Mouse (Mus musculus): ENCODE data around the gene Grifin. TPM values are rescaled to one million over a fixed set of nuclear protein-coding genes. Genes with fewer than 3 reads are reported as not detected.

Gene Grifin
- polyA plus RNA-seq (2015; fragmentation: Nextera tagmentation; extraction: Ambion mirVana) = 13.1 and 21.2 TPM in 2 replicates

DNA sequence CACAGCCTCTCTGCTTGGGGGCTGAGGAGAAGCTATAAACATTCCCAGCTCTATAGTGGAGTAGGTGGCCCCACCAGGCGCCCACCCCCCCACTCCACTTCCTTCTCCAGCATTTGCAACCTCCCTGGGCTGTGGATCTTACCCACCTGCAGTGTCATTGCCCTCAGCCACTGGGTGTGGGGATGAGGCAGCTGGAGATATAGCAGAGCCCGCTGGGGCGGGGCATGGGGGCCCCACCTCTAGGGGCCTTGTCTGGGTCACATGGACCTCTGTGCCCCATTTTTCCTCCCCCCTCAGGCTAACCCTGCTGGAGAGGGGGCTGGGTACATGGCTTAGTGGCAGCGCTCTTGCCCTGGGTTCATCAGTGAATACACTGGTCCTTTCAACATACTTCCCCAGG is at the start of gene Grifin:
Grifin (minus strand) TSS at position 176 of the 400 bp plus-strand sequence.
- DNase-seq (ENCODE audit: low spot score) = peak; percentile 77

DNA sequence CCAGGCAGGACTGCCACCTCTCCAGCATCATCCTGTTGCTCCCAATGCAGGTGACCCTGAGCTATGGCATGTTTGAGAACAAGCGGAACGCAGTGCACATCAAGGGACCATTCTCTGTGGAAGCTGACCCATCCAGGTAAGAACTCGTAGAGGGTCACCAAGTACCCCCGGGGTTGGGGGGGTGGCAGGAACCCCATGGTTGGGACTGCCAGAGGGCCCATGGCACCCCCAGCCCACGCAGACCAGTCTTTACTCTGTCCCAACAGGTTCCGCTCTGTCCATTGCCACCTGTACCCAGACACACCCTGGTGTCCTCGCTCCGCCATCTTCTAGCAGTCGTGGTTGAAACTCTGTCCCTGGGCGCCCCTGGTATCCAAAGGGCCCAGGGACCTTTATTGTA is 49.3 kb upstream of the Grifin start:
- no peak for DNase-seq (ENCODE audit: low spot score)

DNA sequence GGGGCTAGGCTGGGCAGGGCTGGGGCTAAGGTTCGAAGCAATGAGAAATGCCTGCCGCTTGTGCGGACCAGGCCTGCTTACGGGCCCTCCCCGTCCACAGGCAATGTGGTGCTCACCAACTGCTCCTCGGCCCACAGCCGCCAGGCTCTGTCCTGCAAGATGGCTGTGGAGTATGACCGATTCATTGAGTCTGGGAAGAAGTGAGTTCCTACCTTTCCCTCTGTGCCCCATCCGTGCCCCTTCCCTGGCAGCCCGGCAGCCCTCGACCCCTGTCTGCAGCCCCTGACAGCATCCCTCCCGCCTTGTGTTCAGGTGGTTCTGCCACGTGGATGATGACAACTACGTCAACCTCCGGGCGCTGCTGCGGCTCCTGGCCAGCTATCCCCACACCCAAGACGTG is 47.3 kb upstream of the Grifin start:
- no peak for DNase-seq (ENCODE audit: low spot score)

DNA sequence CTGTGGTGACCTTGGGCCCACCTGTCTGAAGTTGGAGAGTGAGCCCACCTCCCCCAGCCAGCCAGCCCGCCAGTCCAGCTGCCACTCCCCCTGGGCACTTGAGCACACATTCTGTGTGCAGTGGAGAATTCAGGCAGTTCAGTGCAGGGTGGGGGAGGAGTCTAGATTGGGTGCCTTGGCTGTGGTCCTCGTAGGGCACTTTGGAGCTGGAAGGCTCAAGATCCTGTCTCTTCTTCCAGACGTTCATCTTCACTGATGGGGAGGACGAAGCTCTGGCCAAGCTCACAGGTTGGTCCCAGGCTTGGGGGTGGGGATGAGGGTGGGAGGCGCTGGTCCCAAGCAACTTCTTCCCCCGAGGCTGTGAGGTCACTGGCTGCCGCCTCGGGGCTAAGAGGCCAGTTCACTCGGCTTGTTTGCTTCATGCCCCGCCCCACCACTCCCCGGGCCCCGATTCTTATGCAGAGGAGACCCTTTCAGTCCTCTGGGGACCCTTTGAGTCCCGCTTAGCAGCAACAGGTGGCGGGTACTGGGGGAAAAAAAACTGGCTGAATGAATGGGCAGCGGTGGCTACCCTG is 46.8 kb upstream of the Grifin start:
- no peak for DNase-seq (ENCODE audit: low spot score)

DNA sequence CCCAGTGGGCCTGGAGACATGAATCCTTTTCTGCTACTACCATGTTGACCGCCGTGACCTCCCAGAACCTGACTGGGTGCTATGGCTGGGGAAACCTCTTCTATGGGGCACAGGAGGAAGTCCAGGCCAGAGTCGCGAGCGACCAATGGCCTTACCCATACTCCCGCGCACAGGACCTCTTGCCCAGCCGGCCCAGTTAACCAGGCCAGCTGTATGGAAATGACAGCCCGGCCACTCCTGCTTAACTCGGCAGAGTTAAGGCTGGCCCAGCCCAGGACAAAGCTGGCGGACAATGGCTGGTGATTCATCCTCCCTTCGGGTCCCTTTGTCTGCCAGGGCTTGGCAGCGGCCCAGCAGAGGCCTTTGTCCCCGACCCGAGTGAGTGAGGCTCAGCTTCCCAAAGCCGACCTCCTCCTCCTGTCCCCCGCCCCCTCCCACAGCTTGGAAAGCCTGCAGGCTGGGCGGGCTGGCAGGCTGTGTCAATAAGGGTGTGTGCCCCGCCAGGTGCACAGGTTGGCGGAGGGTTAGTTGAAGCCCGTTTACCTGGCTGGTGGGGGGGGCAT is 46.2 kb upstream of the Grifin start:
- DNase-seq (ENCODE audit: low spot score) = no peak

DNA sequence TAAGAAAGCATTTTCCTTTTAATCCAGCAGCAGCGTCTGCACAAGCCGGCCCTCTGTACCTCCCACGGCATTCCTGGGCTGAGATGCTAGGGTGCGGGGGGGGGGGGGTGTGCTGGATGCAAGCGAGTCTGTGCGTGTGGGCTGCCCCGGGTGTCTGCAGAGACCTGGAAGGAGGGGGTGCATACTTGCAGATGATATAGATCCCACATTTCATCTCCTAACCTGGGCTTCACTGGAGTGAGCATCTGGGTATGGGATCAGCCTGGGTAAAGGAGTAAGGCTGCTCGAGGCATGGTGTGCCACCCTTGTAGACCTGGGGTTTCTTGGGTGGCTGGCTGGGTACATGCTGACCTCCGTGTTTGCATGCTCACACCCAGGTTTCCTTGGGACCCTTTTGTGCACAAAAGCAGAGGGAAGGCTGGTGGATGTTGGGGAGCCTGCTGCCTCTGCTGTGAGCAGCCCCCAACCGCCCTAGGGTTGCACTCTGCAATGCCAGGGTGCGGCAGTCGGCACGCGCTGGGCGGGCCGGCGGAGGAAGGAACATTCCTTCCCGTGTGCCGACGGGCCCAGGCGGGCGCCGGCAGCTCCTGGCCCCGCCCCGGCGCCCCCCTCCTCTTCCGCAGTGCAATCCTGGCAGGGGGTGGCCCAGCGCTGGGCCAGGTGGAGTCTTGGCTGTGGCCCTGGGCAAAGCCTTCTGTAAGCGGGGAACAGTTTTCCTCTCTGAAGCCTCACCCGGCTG is 45.6 kb upstream of the Grifin start:
- DNase-seq (ENCODE audit: low spot score) = peak; percentile 44

DNA sequence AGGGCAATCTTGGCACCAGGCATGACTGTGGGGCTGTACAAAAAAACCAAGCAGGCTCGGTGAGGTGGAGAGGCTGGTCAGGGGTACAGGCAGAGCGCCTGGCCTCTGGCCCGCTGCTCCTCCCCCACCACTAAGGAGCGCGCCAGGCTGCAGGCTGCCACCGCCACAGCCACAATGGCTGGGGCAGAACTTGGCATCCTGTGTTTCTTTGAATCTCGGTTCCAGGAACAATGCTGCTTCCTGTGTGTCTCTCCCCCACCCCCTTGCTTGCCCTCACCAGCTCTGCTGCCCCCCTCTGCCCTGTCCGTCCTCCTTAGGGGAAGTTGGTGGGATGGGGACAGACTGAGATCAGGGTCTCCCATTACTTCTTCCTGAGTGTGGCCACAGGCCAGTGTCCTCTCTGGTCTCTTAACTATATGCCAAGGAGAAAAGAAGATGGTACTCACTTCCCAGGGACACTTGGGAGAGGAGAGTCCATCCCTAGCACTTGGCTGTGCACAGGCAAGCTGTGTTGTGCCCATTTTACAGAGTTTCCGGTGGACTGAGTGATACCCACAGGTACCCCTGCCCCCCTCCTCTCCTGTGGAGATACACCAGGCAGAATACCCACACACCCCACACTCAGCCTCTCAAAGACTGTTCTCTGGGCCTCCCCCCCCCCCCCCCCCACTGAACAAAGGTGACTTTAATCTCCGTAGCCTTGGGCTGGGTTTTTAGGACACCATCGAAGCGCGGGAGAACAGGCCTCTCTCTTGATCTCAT is 44.8 kb upstream of the Grifin start:
- DNase-seq (ENCODE audit: low spot score) = peak; percentile 41

DNA sequence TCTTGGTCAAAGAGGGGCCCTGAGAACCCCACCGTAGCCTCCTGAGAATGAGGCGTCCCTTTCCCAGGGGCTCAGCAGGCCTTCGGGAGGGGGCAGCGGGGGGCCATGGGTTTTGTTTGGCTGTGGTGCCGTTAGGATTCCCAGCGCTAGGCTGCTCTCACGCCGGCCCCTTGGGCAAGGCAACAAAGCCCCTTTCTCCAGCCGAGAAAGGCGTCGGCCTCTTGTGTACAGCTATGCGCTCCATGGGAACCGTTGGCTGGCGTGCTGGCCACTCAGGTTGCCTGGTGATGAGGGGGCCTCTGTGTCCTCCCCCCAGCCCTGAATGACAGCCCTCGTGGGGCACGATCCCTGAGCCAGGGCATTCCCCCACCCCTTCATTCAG is 43.8 kb upstream of the Grifin start:
- no peak for DNase-seq (ENCODE audit: low spot score)

DNA sequence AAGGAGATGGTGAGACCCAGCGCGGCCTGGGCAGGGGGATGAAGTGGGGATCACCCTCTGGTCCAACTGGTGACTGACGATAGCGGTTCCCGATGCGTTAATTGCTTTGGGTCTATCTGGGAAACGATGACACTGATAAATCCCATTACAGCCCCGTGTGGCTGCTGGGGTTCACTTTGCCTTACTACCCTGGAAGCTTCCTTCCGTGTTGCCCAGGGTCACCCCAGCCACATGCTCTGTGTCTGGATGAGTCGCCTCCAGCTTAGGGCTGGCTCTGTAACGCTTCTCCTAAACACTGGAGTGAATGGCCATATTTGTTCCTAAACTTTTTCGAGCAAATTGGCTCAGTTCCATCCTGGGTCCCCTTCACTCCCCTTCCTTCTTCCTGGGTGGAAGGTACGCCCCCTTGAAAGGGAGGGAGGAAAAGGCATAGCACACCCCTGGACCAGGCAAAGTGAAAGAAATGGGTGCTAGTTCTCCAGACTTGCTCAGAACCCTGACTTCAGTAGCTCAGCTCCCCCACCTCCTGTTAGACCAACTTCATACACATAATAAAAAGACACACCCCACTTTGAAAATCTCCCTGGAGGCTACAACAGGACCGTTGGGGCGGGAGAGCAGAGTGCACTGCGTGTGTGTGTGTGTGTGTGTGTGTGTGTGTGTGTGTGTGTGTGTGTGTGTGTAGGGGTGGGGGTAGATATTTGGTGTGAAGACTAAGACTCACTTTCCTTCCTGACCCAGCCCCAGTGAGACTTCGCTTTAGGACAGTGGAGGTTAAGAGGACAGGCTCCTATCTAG is 43.2 kb upstream of the Grifin start:
- peak; percentile 33 for DNase-seq (ENCODE audit: low spot score)

DNA sequence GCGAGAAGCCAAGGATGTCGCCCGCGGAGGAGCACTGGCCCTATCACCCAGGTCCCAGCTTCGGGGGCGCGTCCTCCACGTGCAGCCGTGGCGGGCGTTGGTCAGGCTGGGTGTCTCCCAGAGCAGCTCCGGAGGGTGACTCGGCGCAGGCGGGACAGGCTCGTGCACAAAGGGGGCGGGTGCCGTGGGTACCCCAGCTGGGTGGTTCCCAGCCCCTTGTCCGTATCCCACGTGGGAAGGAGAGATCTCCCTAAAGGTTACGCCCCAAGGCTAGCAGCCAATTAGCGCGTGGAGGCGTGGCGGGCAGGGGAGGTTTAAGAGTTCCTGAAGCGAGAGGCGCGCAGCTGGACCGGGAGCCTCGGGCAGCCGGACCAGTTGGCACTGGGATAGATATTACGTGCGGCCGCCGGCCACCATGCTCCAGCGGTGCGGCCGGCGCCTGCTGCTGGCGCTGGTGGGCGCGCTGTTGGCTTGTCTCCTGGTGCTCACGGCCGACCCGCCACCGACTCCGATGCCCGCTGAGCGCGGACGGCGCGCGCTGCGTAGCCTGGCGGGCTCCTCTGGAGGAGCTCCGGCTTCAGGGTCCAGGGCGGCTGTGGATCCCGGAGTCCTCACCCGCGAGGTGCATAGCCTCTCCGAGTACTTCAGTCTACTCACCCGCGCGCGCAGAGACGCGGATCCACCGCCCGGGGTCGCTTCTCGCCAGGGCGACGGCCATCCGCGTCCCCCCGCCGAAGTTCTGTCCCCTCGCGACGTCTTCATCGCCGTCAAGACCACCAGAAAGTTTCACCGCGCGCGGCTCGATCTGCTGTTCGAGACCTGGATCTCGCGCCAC is 42.3 kb upstream of the Grifin start, which contains the start of gene Lfng:
Lfng (plus strand) TSS at position 320 of the 835 bp plus-strand sequence.
- DNase-seq (ENCODE audit: low spot score) = peak; percentile 62

DNA sequence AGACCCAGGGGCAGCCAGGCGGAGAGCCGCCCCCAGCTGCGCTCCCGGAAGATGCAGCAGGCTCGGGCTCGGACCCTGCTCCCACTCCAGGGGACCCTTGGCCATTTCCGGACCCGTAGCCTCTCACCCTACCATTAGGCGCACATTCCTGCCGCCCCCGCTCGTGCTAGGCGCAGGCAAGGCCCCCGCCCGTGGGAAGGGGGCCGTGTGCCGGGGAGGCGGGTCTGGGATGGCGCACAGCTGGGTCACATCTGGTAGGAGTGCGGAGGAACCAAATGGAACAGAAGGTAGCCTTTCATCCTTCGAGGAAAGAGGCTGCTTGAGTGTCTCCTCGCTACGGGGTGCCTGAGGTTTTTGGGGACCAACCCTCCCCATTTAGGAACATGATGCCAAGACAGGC is 41.5 kb upstream of the Grifin start:
- no peak for DNase-seq (ENCODE audit: low spot score)

DNA sequence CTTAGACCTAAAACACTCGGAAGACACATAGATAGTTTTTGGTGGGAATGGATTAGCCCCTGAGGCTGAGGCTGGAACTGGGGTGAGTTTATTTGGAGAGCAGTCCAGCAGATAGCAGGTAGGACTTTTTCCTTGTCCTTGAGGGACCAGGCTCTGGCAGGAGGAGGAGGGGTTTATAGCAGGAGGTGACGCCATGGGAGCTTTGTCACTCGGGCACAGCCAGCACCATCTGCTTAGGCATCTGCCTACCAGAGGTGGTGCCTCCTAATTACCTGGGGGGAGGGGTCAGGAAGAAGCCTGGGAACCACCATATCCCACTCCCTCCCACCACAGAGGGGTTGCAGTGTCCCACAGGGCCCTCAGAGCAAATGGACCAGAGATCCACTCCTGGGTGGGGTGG is 40.4 kb upstream of the Grifin start:
- no peak for DNase-seq (ENCODE audit: low spot score)

DNA sequence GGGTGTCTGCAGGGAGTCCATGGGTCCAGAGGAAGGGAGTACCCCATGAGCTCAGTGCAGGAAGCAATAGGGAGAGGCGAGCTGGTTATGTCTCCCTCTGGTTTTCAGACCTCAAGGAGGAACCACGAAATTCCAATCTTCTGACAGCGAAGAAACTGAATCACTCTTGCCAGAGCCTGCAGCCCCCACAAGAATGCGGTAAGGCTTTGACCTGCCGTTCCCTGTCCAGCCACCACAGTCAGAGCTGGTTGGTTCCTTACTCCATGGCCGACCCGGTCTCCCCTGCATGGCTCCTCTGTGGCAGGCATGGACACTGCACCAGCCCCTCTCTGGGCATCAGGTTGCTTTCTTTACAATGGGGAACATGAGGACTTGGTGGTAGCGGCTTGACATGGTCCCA is 39.5 kb upstream of the Grifin start:
- DNase-seq (ENCODE audit: low spot score) = no peak

DNA sequence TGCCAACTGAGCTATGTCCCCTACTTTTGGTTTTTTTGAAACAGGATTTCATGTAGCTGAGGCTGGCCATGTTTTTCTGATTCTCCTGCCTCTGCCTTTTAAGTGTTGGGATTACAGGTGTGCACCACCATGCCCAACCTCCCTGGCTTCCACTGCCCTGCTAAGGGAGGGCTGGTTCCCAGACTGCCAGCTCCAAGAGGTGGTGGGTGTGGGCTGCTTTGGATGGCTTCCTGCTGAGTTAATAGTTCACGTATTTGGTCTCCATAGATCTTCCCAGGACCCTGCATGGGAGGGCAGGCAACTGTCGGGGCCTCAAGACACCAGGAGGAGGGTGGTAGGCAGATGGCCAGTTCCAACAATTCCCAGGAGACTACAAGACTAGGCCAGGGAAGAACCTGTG is 37.7 kb upstream of the Grifin start:
- no peak for DNase-seq (ENCODE audit: low spot score)

DNA sequence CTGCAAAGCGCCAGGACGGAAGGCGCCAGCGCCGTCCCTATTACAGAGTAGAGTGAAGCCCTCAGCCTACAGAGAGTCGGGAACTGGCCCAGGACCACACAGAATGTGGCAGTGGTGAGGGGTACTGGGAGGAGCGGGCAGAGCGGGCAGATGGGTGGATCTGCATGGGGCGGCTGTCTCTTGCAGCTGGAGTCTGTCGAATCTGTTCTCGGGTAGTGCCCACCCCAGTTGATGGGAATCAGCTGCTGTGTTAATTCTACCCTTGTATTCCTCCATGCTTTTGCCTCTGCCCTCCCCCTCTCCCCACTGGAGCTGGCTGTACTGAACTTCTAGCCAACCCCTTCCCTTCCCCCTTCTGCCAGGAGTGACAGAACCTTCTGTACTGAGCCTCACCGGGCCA is 36.8 kb upstream of the Grifin start:
- DNase-seq (ENCODE audit: low spot score) = no peak

DNA sequence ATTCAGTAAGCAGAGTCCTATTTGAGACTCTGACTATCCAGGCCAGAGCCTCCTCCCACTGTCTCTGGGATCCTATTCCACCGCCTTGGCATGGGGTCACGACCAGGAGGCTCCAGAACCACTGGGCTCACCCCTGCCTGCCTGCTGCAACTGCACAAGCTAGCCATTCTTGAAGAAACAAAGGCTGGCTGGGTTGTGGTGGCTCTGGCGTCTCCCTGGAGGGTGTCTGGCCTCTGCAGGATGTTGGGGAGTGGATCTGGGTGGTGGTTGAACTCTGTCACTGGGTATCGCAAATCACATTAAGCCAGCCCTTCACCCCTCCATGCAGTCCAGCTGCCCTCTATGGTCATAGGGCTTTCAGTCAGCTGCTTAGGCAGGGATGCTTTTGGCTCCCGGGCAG is 35.1 kb upstream of the Grifin start:
- no peak for DNase-seq (ENCODE audit: low spot score)

DNA sequence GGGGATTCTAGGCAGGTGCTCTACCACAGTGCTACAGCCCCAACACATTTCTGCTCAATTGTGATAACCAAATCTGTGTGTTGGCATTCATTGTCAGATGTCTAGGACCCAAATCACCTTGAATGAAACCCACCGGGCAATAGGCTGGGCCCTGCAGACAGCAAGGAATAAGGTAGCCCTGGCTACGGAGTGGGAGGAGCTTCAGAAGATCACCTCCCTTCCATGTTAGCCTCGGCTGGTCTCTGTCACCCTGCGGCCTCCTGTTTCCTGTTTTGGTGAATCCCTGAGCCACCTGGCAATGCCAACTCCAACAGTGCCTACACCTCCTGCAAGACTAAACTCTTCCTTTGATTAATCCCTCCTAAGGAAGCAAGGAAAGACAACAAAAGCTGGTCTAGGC is 32.9 kb upstream of the Grifin start:
- peak; percentile 37 for DNase-seq (ENCODE audit: low spot score)

DNA sequence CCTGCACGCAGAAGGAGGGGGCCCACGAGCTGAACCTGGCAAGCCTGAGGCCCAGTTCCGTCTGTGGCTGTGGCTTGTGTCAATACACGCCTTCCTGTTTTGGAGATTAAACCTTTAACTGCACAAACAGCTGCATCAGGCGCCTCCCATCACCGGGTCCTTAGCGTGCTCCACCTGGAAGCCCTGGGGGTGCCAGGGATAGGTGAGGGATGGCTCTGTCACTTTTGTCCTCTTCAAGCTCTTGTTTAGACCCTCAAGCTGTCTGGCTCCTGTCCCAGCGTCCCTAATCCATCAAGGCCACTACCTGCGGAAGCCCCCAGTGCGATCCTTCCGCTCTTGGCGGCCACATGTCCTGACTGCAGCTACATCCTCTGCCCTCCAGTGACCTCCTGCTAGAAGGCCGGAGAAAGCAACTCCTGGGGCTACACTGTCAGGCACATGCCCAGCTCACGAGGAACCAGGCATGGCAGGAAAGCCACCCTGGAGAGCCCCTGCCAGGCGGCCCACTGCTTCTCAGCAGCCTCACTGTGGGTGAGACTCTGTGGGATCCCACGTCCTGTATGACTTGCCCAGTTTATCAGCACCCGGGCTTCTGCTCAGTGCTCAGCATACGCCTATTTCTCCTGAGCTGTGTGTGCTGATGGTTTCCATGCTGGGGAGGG is 32.2 kb upstream of the Grifin start:
- DNase-seq (ENCODE audit: low spot score) = peak; percentile 87

DNA sequence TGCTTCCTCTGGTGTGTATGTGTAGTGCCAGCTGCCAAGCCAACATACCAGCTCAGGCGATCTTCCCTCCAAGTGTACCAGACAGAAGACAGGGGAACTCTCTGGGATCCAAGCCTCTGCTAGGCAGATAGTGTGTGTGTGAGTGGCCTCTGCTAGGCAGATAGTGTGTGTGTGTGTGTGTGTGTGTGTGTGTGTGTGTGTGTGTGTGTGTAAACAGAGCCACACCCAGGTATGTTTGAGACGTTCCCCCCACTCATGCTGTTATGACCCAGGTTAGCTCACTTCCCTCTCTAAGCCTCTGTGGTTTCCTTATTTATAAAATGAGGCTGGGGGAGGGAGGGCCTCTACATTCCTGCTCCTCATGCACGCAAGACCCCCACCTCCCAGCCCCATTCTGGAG is 31.6 kb upstream of the Grifin start:
- DNase-seq (ENCODE audit: low spot score) = no peak

DNA sequence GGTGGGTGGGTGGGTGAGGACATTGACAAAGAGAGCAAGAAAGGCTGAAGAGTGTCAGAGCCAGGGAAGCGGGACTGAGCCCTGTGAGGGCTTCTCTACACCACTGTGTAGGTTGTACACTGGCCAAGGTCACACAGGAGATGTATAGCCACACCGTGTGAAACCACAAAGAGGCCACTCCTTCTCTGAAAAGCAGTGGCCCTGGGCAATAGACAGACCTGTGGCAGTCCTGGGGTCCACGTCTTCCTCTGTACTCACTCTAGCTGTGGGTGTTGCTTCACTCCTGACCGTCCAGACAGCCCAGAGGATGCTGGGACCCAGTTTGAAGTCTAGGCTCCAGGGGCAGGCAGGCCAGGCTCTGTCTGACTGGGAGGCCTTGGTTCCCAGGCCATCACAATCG is 30.0 kb upstream of the Grifin start:
- DNase-seq (ENCODE audit: low spot score) = no peak
